Mouse (Mus musculus) liver, embryonic 14.5 days (tissue): ENCODE measurements around the gene Gm10309. TPM values are rescaled to one million over a fixed set of nuclear protein-coding genes. Genes with fewer than 3 reads are reported as not detected.

Experiments used
- ATAC-seq: fragments of 200-750 bp; cut with Nextera tagmentation; 2 replicates; pipeline ENCODE4 v1.8.0; 2017; ENCODE audit warnings: moderate number of reproducible peaks, mild to moderate bottlenecking, moderate library complexity; ENCODE audit not compliant: insufficient read depth
- DNase-seq, 3 experiments: peaks; one replicate each; pipeline ENCODE4 v3.0.0-alpha.2; 2012 to 2013; ENCODE audit warnings: low read depth in 3 of 3, low spot score in 3 of 3
- H3K27ac ChIP-seq: fragments of 300-500 bp; sonication (generic); 2 replicates; pipeline ENCODE4 v1.5.1; 2014; ENCODE audit warnings: moderate library complexity, mild to moderate bottlenecking, control low read depth, inconsistent platforms
- H3K27me3 ChIP-seq: fragments of 300-500 bp; sonication (generic); 2 replicates; pipeline ENCODE4 v1.6.1; 2014; ENCODE audit warnings: mild to moderate bottlenecking, low read length, moderate library complexity; ENCODE audit not compliant: control insufficient read depth, insufficient read depth
- H3K36me3 ChIP-seq: fragments of 300-500 bp; sonication (generic); replicated peaks from 2 replicates; pipeline ENCODE4 v1.6.1; 2014; ENCODE audit warnings: low read depth; ENCODE audit not compliant: control insufficient read depth, insufficient read depth
- H3K4me1 ChIP-seq, 2 experiments: fragments of 200-500 bp in 1 of 2; fragments of 300-500 bp in 1 of 2; sonication (generic) in 1 of 2; replicated peaks; 2 replicates each; pipeline ENCODE4 v1.6.1; 2012 to 2014; ENCODE audit warnings: antibody characterized with exemption in 1 of 2, inconsistent platforms in 1 of 2, low read length in 1 of 2; ENCODE audit not compliant: control insufficient read depth in 2 of 2, insufficient read depth in 2 of 2
- H3K4me2 ChIP-seq: fragments of 300-500 bp; sonication (generic); 2 replicates; pipeline ENCODE4 v1.6.1; 2014; ENCODE audit warnings: low read depth, mild to moderate bottlenecking, control low read depth, moderate library complexity
- H3K4me3 ChIP-seq, 2 experiments: fragments of 200-500 bp in 1 of 2; fragments of 300-500 bp in 1 of 2; sonication (generic) in 1 of 2; 2 replicates each; pipeline ENCODE4 v1.5.1; 2012 to 2014; ENCODE audit warnings: low read depth in 2 of 2, low read length in 2 of 2, mild to moderate bottlenecking in 2 of 2, control low read depth in 1 of 2, inconsistent platforms in 1 of 2, moderate library complexity in 1 of 2; ENCODE audit not compliant: insufficient read depth in 1 of 2
- H3K9ac ChIP-seq: fragments of 300-500 bp; sonication (generic); replicated peaks from 2 replicates; pipeline ENCODE4 v1.6.1; 2014; ENCODE audit warnings: mild to moderate bottlenecking, control low read depth, moderate library complexity
- H3K9me3 ChIP-seq: fragments of 300-500 bp; sonication (generic); 2 replicates; pipeline ENCODE4 v1.6.1; 2016; ENCODE audit warnings: low read length, mixed read lengths; ENCODE audit not compliant: control insufficient read depth
- CTCF ChIP-seq: IDR thresholded peaks from 2 replicates; pipeline ENCODE4 v1.5.1; 2016; ENCODE audit warnings: antibody characterized with exemption, low read depth, control low read depth
- EP300 ChIP-seq: IDR thresholded peaks from 2 replicates; pipeline ENCODE4 v1.6.1; 2016; ENCODE audit warnings: antibody characterized with exemption, low read depth
- WGBS: fragments of 180-500 bp; shearing (Covaris S2); extraction: QIAGEN DNeasy Blood & Tissue Kit; methylation state at CpG from one replicate; pipeline ENCODE4 v1.1.7; 2014; ENCODE audit not compliant: insufficient replicate concordance; 5-methylcytosine and 5-hydroxymethylcytosine counted together
- polyA plus RNA-seq, 2 experiments: library from polyadenylated mRNA; depleted of rRNA in 1 of 2; stranded (reverse) in 1 of 2; unstranded in 1 of 2; fragments of >200 nt; fragmentation: Nextera tagmentation in 1 of 2; extraction: Ambion mirVana in 1 of 2; gene quantifications; 2 replicates each; pipeline versions ENCODE4 v1.2.1 to v1.2.3; 2012 to 2014

Gm10309 gene
- polyA plus RNA-seq, 2 experiments: 0.06 TPM; not detected in 1

- Histone ChIP-seq H3K4me3 (no peak overlapping the region), H3K27ac (no peak overlapping the region), H3K4me2 (no peak overlapping the region), H3K27me3 (no peaks in the 10 kb centered on the region), H3K4me1 (peaks cover 0 to 7% of the 10 kb centered on the region in 2 experiments; a peak in 1 of 4 replicates), H3K9me3 (no peaks in the 10 kb centered on the region), H3K36me3 (no peaks in the 10 kb centered on the region), H3K9ac (no peak overlapping the region)
- ATAC-seq (no peak), DNase-seq (no peak)
- 76% methylated on average over 11 of the region's 11 CpGs for WGBS
- TF ChIP-seq EP300: no peak
- no peak for TF ChIP-seq CTCF
Measured at GRCm38 (mm10) chr17:86521252-86521651, 16.2 kb upstream of the Gm10309 start.

GRCm38 (mm10) chr17:86518604-86519003 is 13.6 kb upstream of the Gm10309 start:
- H3K9me3 ChIP-seq: no peaks in the 10 kb centered on the region
- no peak overlapping the region for H3K27ac ChIP-seq
- WGBS: 59% methylated on average over 7 of the region's 7 CpGs
- no peak for ATAC-seq
- no peak overlapping the region for H3K4me2 ChIP-seq
- TF ChIP-seq CTCF: no peak
- TF ChIP-seq EP300: no peak
- H3K4me3 ChIP-seq: no peak overlapping the region
- DNase-seq: no peak
- no peaks in the 10 kb centered on the region for H3K36me3 ChIP-seq
- H3K4me1 ChIP-seq: peaks cover 0 to 3% of the 10 kb centered on the region in 2 experiments; a peak in 1 of 4 replicates
- H3K9ac ChIP-seq: no peak overlapping the region
- no peaks in the 10 kb centered on the region for H3K27me3 ChIP-seq

GRCm38 (mm10) chr17:86516630-86517029 is 11.6 kb upstream of the Gm10309 start:
- H3K4me3 ChIP-seq: no peak overlapping the region
- ATAC-seq: no peak
- no peaks in the 10 kb centered on the region for H3K36me3 ChIP-seq
- H3K4me2 ChIP-seq: no peak overlapping the region
- WGBS: 50% methylated on average over 5 of the region's 5 CpGs
- no peak for TF ChIP-seq CTCF
- no peaks in the 10 kb centered on the region for H3K9me3 ChIP-seq
- H3K4me1 ChIP-seq: no peaks in the 10 kb centered on the region
- no peak overlapping the region for H3K27ac ChIP-seq
- DNase-seq: no peak
- H3K9ac ChIP-seq: no peak overlapping the region
- H3K27me3 ChIP-seq: no peaks in the 10 kb centered on the region

DNA sequence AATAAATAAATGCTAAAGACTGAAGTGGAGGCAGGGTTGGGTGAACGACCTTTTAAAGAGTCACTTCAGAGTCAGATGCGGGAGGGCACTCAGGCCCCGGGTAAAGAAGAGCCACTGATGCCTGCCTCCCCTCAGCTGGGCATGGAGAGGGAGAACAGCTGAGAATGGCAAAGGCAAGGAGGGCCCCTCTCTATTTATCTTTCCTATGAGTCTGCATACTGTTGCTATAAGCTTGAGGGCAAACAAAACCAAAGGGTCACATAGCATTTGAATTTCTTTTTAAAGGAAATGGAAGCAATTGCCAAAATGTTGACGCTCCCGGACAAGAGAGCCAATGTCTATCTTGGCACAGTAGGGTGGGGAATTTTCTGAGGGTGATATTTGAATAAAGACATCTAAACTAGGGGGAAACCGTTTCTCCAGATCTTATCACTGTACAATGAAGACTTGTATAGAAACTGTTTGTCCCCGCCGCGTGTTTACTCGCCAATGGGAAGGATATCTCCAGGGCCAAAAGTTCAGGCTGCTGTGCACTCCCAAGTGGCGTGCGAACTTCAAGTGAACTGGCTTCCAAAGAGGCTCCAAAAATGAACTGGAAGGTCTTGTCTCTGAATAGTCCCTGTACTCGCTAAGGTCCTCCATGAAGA is 10.1 kb upstream of the Gm10309 start:
- H3K4me1 ChIP-seq: no peaks in the 10 kb centered on the region
- H3K36me3 ChIP-seq: no peaks in the 10 kb centered on the region
- no peak overlapping the region for H3K4me2 ChIP-seq
- ATAC-seq (no peak), DNase-seq (no peak)
- H3K27ac ChIP-seq: no peak overlapping the region
- no peak overlapping the region for H3K4me3 ChIP-seq
- H3K9ac ChIP-seq: no peak overlapping the region
- H3K9me3 ChIP-seq: no peaks in the 10 kb centered on the region
- 62% methylated on average over 13 of the region's 13 CpGs for WGBS
- TF ChIP-seq EP300 (no peak), CTCF (no peak)
- H3K27me3 ChIP-seq: no peaks in the 10 kb centered on the region

- H3K36me3 ChIP-seq: no peaks in the 10 kb centered on the region
- no peaks in the 10 kb centered on the region for H3K27me3 ChIP-seq
- H3K4me2 ChIP-seq: no peak overlapping the region
- no peaks in the 10 kb centered on the region for H3K4me1 ChIP-seq
- H3K9me3 ChIP-seq: no peaks in the 10 kb centered on the region
- WGBS: 68% methylated on average over 5 of the region's 5 CpGs
- no peak overlapping the region for H3K9ac ChIP-seq
- TF ChIP-seq EP300 (no peak), CTCF (no peak)
- no peak overlapping the region for H3K27ac ChIP-seq
- ATAC-seq (no peak), DNase-seq (no peak)
- H3K4me3 ChIP-seq: no peak overlapping the region
Measured at GRCm38 (mm10) chr17:86509871-86510270, 4.8 kb upstream of the Gm10309 start.
